Mouse (Mus musculus) forebrain, embryonic 15.5 days (tissue): ENCODE data around the gene Kpna7. TPM values are rescaled to one million over a fixed set of nuclear protein-coding genes. Genes with fewer than 3 reads are reported as not detected.
"Not testable (repeated sequence)": the region's sequence is repeated elsewhere in the genome, so short reads cannot be mapped to it uniquely, and the experiment has no call there.

Experiments
- ATAC-seq: fragments of 200-750 bp; cut with Nextera tagmentation; replicated peaks from 2 replicates; pipeline ENCODE4 v1.8.0; 2017; ENCODE audit warnings: mild to moderate bottlenecking, moderate TSS enrichment, moderate library complexity
- H3K27ac ChIP-seq: fragments of 300-500 bp; sonication (generic); replicated peaks from 2 replicates; pipeline ENCODE4 v1.5.1; 2015; ENCODE audit warnings: mild to moderate bottlenecking, inconsistent platforms
- H3K27me3 ChIP-seq: fragments of 300-500 bp; sonication (generic); 2 replicates; pipeline ENCODE4 v1.6.1; 2015; ENCODE audit warnings: inconsistent platforms
- H3K36me3 ChIP-seq: fragments of 300-500 bp; sonication (generic); 2 replicates; pipeline ENCODE4 v1.6.1; 2015; ENCODE audit warnings: mild to moderate bottlenecking, inconsistent platforms
- H3K4me1 ChIP-seq: fragments of 300-500 bp; sonication (generic); 2 replicates; pipeline ENCODE4 v1.6.1; 2015; ENCODE audit warnings: inconsistent platforms
- H3K4me2 ChIP-seq: fragments of 300-500 bp; sonication (generic); replicated peaks from 2 replicates; pipeline ENCODE4 v1.6.1; 2015; ENCODE audit warnings: mild to moderate bottlenecking, inconsistent platforms
- H3K4me3 ChIP-seq: fragments of 300-500 bp; sonication (generic); 2 replicates; pipeline ENCODE4 v1.5.1; 2015; ENCODE audit warnings: mild to moderate bottlenecking, inconsistent platforms
- H3K9ac ChIP-seq: fragments of 300-500 bp; sonication (generic); replicated peaks from 2 replicates; pipeline ENCODE4 v1.6.1; 2015; ENCODE audit warnings: mild to moderate bottlenecking, inconsistent platforms
- H3K9me3 ChIP-seq: fragments of 300-500 bp; sonication (generic); 2 replicates; pipeline ENCODE4 v1.6.1; 2016; ENCODE audit warnings: inconsistent platforms
- WGBS: fragments of 180-500 bp; shearing (Covaris S2); methylation state at CpG from one replicate; pipeline ENCODE4 v1.1.7; 2015; ENCODE audit warnings: mixed read lengths; 5-methylcytosine and 5-hydroxymethylcytosine counted together
- polyA plus RNA-seq: library from polyadenylated mRNA; unstranded; fragments of >200 nt; fragmentation: Nextera tagmentation; extraction: Ambion mirVana; gene quantifications from 2 replicates; pipeline ENCODE4 v1.2.1, GENCODE M21; 2015

Kpna7 gene
- not detected in 2 replicates for polyA plus RNA-seq

DNA sequence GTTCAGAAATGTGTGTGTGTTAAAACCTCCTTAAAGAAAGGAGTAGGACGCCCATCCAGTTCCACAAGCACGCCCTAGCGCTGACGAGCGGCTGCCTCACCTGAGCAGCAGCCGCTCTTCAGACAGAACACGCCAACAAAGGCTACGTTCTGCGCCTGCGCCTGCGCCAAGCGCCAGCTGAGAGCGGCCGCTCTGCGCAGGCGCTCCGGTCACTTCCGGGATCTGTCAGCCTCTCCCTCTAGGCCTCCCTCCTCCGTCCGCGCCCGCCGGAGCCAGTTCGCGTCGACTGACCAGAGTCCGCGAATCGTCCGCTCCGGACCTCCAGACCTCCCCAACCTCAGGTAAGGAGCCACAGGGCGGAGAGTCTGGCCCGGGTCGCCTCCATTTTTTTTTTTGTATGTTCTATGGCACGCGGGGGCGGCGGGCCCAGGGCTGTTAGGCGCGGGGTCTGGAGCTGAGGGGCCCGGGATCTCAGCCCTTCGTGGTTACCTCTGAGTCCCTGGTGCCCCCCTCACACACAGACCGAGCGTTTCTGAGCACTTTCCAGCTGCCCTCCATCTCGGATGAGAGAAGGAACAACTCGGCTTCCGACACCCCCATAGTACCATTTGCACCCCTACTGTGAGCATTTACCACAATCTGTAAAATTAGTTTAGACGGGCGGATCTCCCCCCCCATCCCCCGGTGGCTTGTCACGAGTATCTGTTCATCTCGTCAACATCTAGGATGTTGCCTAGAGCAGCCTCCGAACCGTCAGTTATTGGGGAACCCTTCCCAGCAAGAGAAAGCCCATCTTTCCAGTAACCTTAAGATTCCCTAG, at the start of gene Kpna7, which contains the start of gene Arpc1a:
Gene Kpna7, minus strand, starts transcription at position 399 of the 820 bp plus-strand sequence.
Gene Arpc1a, plus strand, starts transcription at position 199 of the 820 bp plus-strand sequence.
- ATAC-seq = peak; percentile 98
- WGBS = 1% methylated on average over 54 of the region's 54 CpGs
- Histone ChIP-seq H3K27me3 (no peaks in the 10 kb centered on the region), H3K27ac (peak within 1 kb of the TSS; percentile 91), H3K9ac (peak within 1 kb of the TSS; percentile 90), H3K36me3 (0 out of 2 replicates have a peak, but pooled peaks cover 4% of the 10 kb centered on the region), H3K4me3 (peak within 1 kb of the TSS; percentile 71), H3K4me2 (peak within 1 kb of the TSS; percentile 85), H3K9me3 (no peaks in the 10 kb centered on the region), H3K4me1 (peaks cover 11% of the 10 kb centered on the region)

GRCm38 (mm10) chr5:145133275-145133674, 49.4 kb upstream of the Kpna7 start:
- not testable (repeated sequence) for H3K9ac ChIP-seq
- WGBS = 88% methylated on average over 6 of the region's 6 CpGs

GRCm38 (mm10) chr5:145130995-145131394, 47.2 kb upstream of the Kpna7 start:
- Histone ChIP-seq H3K9ac (no peak overlapping the region), H3K27ac (no peak overlapping the region), H3K4me3 (no peak overlapping the region), H3K4me2 (no peak overlapping the region), H3K4me1 (no peaks in the 10 kb centered on the region), H3K27me3 (no peaks in the 10 kb centered on the region), H3K9me3 (no peaks in the 10 kb centered on the region), H3K36me3 (peaks cover 79% of the 10 kb centered on the region)
- 93% methylated on average over 3 of the region's 3 CpGs for WGBS
- ATAC-seq = no peak

More at GRCm38 (mm10) chr5:145133275-145133674, 49.4 kb upstream of the Kpna7 start:
- not testable (repeated sequence) for H3K9me3 ChIP-seq, H3K4me2 ChIP-seq, H3K4me1 ChIP-seq, H3K27ac ChIP-seq, H3K27me3 ChIP-seq, H3K4me3 ChIP-seq, ATAC-seq
- peaks cover 77% of the 10 kb centered on the region for H3K36me3 ChIP-seq

- WGBS = 92% methylated on average over 11 of the region's 11 CpGs
- Histone ChIP-seq H3K36me3 (peaks cover 80% of the 10 kb centered on the region), H3K9ac (no peak overlapping the region), H3K27ac (no peak overlapping the region), H3K4me2 (no peak overlapping the region), H3K27me3 (no peaks in the 10 kb centered on the region), H3K4me3 (no peak overlapping the region), H3K4me1 (no peaks in the 10 kb centered on the region), H3K9me3 (no peaks in the 10 kb centered on the region)
- ATAC-seq = no peak
Observed at GRCm38 (mm10) chr5:145130191-145130590, 46.4 kb upstream of the Kpna7 start.

DNA sequence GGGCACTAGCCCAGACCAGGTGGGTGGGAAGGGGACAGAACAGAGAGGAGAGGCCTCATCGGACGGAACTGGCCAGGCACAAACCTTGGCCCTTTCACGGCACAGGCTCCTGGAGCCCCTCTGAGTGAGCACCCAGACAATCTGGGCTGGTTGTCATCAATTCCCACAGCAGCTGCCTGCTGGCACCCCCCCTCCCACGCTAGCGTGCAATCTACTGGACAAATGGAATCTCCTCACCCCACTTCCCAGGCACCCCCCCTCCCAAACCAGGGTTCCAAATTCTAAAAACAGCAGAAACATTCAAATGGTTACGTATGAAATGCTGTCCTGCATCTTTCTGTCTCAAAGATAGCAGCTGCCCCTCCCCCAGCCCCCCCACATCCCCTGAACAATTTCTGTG, 45.9 kb upstream of the Kpna7 start:
- not testable (repeated sequence) for H3K27ac ChIP-seq, ATAC-seq, H3K9me3 ChIP-seq, H3K4me3 ChIP-seq, H3K4me2 ChIP-seq, H3K4me1 ChIP-seq, H3K27me3 ChIP-seq, H3K9ac ChIP-seq
- WGBS = 95% methylated on average over 4 of the region's 6 CpGs
- peaks cover 80% of the 10 kb centered on the region for H3K36me3 ChIP-seq

DNA sequence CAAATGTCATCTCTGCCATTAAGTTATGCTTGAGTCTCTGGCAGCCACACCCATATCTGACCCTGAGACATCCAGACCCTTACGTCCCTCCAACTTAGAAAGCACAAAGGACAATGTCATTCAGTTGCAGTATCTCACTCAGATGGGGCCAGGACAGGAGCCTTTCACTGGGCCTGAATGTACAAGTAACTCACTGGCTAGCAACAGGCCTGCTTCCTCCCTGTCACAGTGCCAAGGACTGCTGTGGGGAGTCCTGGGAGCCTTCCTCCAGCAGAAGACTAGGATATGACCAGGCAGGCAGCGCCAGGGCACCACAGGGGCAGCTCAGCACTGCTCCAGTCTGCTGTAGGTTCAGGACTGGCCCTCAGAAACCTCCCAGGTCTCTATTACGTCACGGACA, 45.3 kb upstream of the Kpna7 start:
- ATAC-seq = no peak

GRCm38 (mm10) chr5:145126580-145126979, 42.8 kb upstream of the Kpna7 start:
- WGBS = 92% methylated on average over 9 of the region's 9 CpGs
- H3K4me3 ChIP-seq = no peak overlapping the region
- no peaks in the 10 kb centered on the region for H3K9me3 ChIP-seq
- no peak for ATAC-seq
- H3K27me3 ChIP-seq = no peaks in the 10 kb centered on the region
- no peaks in the 10 kb centered on the region for H3K4me1 ChIP-seq
- no peak overlapping the region for H3K27ac ChIP-seq
- H3K9ac ChIP-seq = no peak overlapping the region
- H3K4me2 ChIP-seq = no peak overlapping the region
- peaks cover 52% of the 10 kb centered on the region for H3K36me3 ChIP-seq

More for the DNA sequence above, 45.3 kb upstream of the Kpna7 start:
- H3K4me2 ChIP-seq = no peak overlapping the region
- WGBS = 95% methylated on average over 4 of the region's 4 CpGs
- no peak overlapping the region for H3K9ac ChIP-seq
- H3K27me3 ChIP-seq = no peaks in the 10 kb centered on the region
- H3K27ac ChIP-seq = no peak overlapping the region
- peaks cover 78% of the 10 kb centered on the region for H3K36me3 ChIP-seq
- H3K4me3 ChIP-seq = no peak overlapping the region
- no peaks in the 10 kb centered on the region for H3K9me3 ChIP-seq
- no peaks in the 10 kb centered on the region for H3K4me1 ChIP-seq

GRCm38 (mm10) chr5:145123396-145123795, 39.6 kb upstream of the Kpna7 start:
- Histone ChIP-seq H3K27ac (no peak overlapping the region), H3K9me3 (no peaks in the 10 kb centered on the region), H3K36me3 (peaks cover 25% of the 10 kb centered on the region; the same call in 1 of the 2 replicates), H3K9ac (no peak overlapping the region), H3K4me3 (no peak overlapping the region), H3K4me2 (no peak overlapping the region), H3K4me1 (no peaks in the 10 kb centered on the region), H3K27me3 (no peaks in the 10 kb centered on the region)
- 96% methylated on average over 19 of the region's 19 CpGs for WGBS
- no peak for ATAC-seq

GRCm38 (mm10) chr5:145120921-145121320, 37.1 kb upstream of the Kpna7 start:
- Histone ChIP-seq H3K4me3 (no peak overlapping the region), H3K9ac (no peak overlapping the region), H3K27me3 (no peaks in the 10 kb centered on the region), H3K27ac (no peak overlapping the region), H3K4me2 (no peak overlapping the region), H3K4me1 (no peaks in the 10 kb centered on the region), H3K9me3 (no peaks in the 10 kb centered on the region), H3K36me3 (peaks cover 11% of the 10 kb centered on the region; the same call in 1 of the 2 replicates)
- WGBS = 72% methylated on average over 7 of the region's 7 CpGs
- ATAC-seq = no peak

GRCm38 (mm10) chr5:145119385-145119784, 35.6 kb upstream of the Kpna7 start:
- Histone ChIP-seq H3K9me3 (no peaks in the 10 kb centered on the region), H3K9ac (no peak overlapping the region), H3K4me1 (peaks cover 5% of the 10 kb centered on the region), H3K36me3 (0 out of 2 replicates have a peak, but pooled peaks cover under 1% of the 10 kb centered on the region), H3K4me2 (no peak overlapping the region), H3K27ac (no peak overlapping the region), H3K4me3 (no peak overlapping the region), H3K27me3 (no peaks in the 10 kb centered on the region)
- no peak for ATAC-seq
- WGBS = 99% methylated on average over 2 of the region's 2 CpGs

DNA sequence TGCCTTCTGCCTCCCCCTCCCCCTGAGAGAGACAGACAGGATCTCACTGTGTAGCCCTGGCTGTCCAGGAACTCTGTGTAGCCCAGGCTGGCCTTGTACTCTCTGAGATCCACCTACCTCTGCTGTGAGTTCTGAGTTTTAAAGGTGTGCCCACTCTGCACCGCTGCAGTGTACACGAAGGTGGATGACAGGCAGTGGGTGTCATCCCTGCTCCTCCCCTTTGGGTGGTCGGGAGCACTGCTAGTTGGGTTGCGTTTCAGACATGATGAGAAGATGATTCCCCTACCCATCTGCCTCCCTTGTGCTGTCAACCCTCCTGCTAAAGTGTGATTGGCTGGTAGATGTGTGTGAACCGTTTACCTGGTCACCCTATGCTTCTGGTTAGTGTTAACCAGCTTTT, 34.6 kb upstream of the Kpna7 start:
- H3K9ac ChIP-seq = no peak overlapping the region
- no peak overlapping the region for H3K27ac ChIP-seq
- H3K36me3 ChIP-seq = no peaks in the 10 kb centered on the region
- H3K4me1 ChIP-seq = peaks cover 11% of the 10 kb centered on the region
- WGBS = 88% methylated on average over 5 of the region's 5 CpGs
- no peak for ATAC-seq
- no peak overlapping the region for H3K4me2 ChIP-seq
- H3K9me3 ChIP-seq = no peaks in the 10 kb centered on the region
- H3K27me3 ChIP-seq = 0 out of 2 replicates have a peak, but pooled peaks cover 4% of the 10 kb centered on the region
- H3K4me3 ChIP-seq = no peak overlapping the region

DNA sequence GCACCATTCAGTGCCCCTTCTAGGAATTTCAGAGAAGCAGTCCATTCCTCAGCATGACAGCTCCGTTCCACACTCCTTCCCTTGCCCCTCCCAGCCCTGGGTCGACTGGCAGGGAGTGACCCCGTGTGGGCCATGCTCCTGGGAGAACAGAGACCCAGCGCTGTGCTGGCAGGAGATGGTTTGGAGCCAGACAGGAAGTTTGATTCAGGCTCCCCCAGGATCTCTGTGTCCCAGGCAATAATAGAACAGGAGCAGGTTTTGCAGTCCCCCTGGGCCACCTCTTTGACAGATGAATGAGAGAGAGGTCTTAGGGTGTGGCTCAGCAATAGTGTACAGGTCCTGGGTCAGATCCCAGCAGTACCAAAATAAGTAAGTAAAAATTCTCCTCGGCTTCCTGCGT, 34.2 kb upstream of the Kpna7 start:
- 72% methylated on average over 6 of the region's 6 CpGs for WGBS
- no peaks in the 10 kb centered on the region for H3K9me3 ChIP-seq
- H3K4me2 ChIP-seq = no peak overlapping the region
- 0 out of 2 replicates have a peak, but pooled peaks cover 5% of the 10 kb centered on the region for H3K27me3 ChIP-seq
- H3K9ac ChIP-seq = no peak overlapping the region
- no peaks in the 10 kb centered on the region for H3K36me3 ChIP-seq
- no peak overlapping the region for H3K27ac ChIP-seq
- ATAC-seq = no peak
- H3K4me3 ChIP-seq = no peak overlapping the region
- H3K4me1 ChIP-seq = peaks cover 11% of the 10 kb centered on the region
